Mouse (Mus musculus): ENCODE measurements at regions not wholly inside any gene's neighbourhood (a gene's known extent, or its start where the extent isn't known, plus 50 kb on each side); places are given as distances from the start of the nearest gene placed in this dataset.

DNA sequence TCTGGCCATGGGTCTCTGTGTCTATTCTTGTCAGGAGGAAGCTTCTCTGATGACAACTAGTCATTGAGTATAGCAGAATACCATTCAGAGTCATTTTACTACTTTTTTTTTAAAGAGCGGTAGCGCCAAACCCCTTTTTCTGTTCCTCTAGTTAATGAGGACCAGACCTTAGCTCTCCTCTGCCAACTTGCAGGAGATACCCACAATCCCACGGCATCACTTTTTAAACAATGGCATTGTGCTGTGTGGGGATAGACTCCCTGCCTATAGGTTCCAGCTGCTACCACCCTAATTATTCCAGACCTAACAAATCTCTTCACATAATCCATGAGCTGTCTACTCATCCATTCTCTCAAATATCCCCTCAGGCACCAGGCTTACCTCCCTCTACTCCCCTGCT, 154.7 kb downstream of the B3gnt2 start:
- Histone ChIP-seq H3K4me2 (ENCODE audit: low read length) (no peak overlapping the region), H3K9ac (ENCODE audit: low read length) (no peak overlapping the region), H3K36me3 (ENCODE audit: control insufficient read depth, insufficient read depth, low read length) (no peaks in the 10 kb centered on the region), H3K4me3 (ENCODE audit: control insufficient read depth in 1 of 2, insufficient read depth in 1 of 2, low read depth in 1 of 2, low read length in 2 of 2) (no peak overlapping the region), H3K4me1 (ENCODE audit: control insufficient read depth in 2 of 2, insufficient read depth in 2 of 2, low read length in 2 of 2) (no peaks in the 10 kb centered on the region), H3K27me3 (ENCODE audit: control insufficient read depth, insufficient read depth, low read length) (no peaks in the 10 kb centered on the region), H3K9me3 (ENCODE audit: control insufficient read depth, low read length) (no peaks in the 10 kb centered on the region), H3K27ac (replicated peaks in 1 of 2; ENCODE audit: control insufficient read depth in 1 of 2, insufficient read depth in 1 of 2, low read depth in 2 of 2, low read length in 2 of 2) (no peak overlapping the region)
- no peak for ATAC-seq (ENCODE audit: insufficient number of reproducible peaks, insufficient read depth, low FRiP score, low read depth)
- WGBS, result 90% methylated on average over 3 of the region's 3 CpGs

Data from heart, embryonic 14.5 days (tissue).